Mouse (Mus musculus) gastrocnemius, adult 8-10 months (tissue): ENCODE results near the gene Wdr93. TPM values are rescaled to one million over a fixed set of nuclear protein-coding genes. Genes with fewer than 3 reads are reported as not detected.

Source experiments
- DNase-seq, 2 experiments: peaks; one replicate each; pipeline ENCODE4 v3.0.0; 2022; ENCODE audit warnings: low spot score in 2 of 2
- total RNA-seq, 4 experiments: library from RNA; stranded (reverse); gene quantifications; 2 replicates each; pipeline ENCODE4 v1.2.4; 2022

The Wdr93 gene
- total RNA-seq, 4 experiments from 2014 or later: 0.11 to 0.13 TPM; not detected in 2

GRCm38 (mm10) chr7:79800336-79800735 is 57.4 kb downstream of the Wdr93 start:
- DNase-seq: no peak

- DNase-seq: no peak
Measured at GRCm38 (mm10) chr7:79801391-79801790, 58.4 kb downstream of the Wdr93 start.

- no peak for DNase-seq
Measured at GRCm38 (mm10) chr7:79802037-79802436, 59.1 kb downstream of the Wdr93 start.

- DNase-seq: no peak
Measured at GRCm38 (mm10) chr7:79803887-79804286, 60.9 kb downstream of the Wdr93 start.

GRCm38 (mm10) chr7:79808561-79808960 is 65.6 kb downstream of the Wdr93 start:
- DNase-seq: no peak

- DNase-seq: peak in 1 of 2 experiments; percentile 47
Measured at GRCm38 (mm10) chr7:79810611-79811506, 67.9 kb downstream of the Wdr93 start, which contains the start of gene Mesp2. Gene Mesp2 (plus strand): TSS chr7:79810727.

- no peak for DNase-seq
Measured at GRCm38 (mm10) chr7:79813409-79813808, 70.4 kb downstream of the Wdr93 start.

- DNase-seq: no peak
Measured at GRCm38 (mm10) chr7:79818321-79818720, 75.4 kb downstream of the Wdr93 start.

- DNase-seq: no peak
Measured at GRCm38 (mm10) chr7:79819515-79819914, 76.6 kb downstream of the Wdr93 start.

GRCm38 (mm10) chr7:79819996-79820395 is 77.0 kb downstream of the Wdr93 start:
- DNase-seq: no peak

- DNase-seq: no peak
Measured at GRCm38 (mm10) chr7:79822092-79822695, 79.2 kb downstream of the Wdr93 start.

GRCm38 (mm10) chr7:79828341-79828740 is 85.4 kb downstream of the Wdr93 start:
- DNase-seq: no peak

GRCm38 (mm10) chr7:79831145-79831544 is 88.2 kb downstream of the Wdr93 start:
- DNase-seq: no peak

GRCm38 (mm10) chr7:79831585-79831984 is 88.6 kb downstream of the Wdr93 start:
- DNase-seq: peak in 1 of 2 experiments; percentile 20

GRCm38 (mm10) chr7:79832980-79833379 is 90.0 kb downstream of the Wdr93 start:
- no peak for DNase-seq

- DNase-seq: no peak
Measured at GRCm38 (mm10) chr7:79835196-79835595, 92.2 kb downstream of the Wdr93 start.

Other genes with a start within 250 kb of the Wdr93 start
- gene Rhcg, start 125.5 kb upstream of the Wdr93 start, total RNA-seq: under 1 TPM in 1 of 4 experiments, not detected in 3; 0.15 TPM
- not detected for gene Ticrr, start 83.0 kb upstream of the Wdr93 start, total RNA-seq
- gene Kif7, start 27.4 kb upstream of the Wdr93 start, total RNA-seq: under 1 TPM; 0.27 to 0.52 (median 0.38) TPM
- gene Plin1, start 10.3 kb upstream of the Wdr93 start, total RNA-seq: 10 to 100 TPM in 2 of 4 experiments, 1 to 10 TPM in 2; 1.7 to 34.7 (median 15.1) TPM
- gene Pex11a, start within 50 bp of the Wdr93 start, total RNA-seq: 10 to 100 TPM; 12.3 to 17.2 (median 12.7) TPM
- gene Mesp1, start 50.6 kb downstream of the Wdr93 start, total RNA-seq: not detected
- not detected for gene Mesp2, start 67.6 kb downstream of the Wdr93 start, total RNA-seq
- 1 to 10 TPM; 2.8 to 5.8 (median 3.5) TPM for gene Anpep, start 117.9 kb downstream of the Wdr93 start, total RNA-seq
- gene Ap3s2, start 177.5 kb downstream of the Wdr93 start, total RNA-seq: 10 to 100 TPM; 18.5 to 21.0 (median 20.0) TPM
- gene Arpin, start 192.2 kb downstream of the Wdr93 start, total RNA-seq: 1 to 10 TPM; 2.0 to 3.4 (median 2.7) TPM